Mouse (Mus musculus) spleen, postnatal 14 days (tissue): ENCODE results near the gene Olfr742.

Experiments used
- DNase-seq, 2 experiments: peaks; one replicate each; pipeline ENCODE4 v3.0.0; 2021 to 2022; ENCODE audit warnings: low spot score in 2 of 2

The Olfr742 gene

GRCm38 (mm10) chr14:50503300-50503699 is at the start of gene Olfr742:
Olfr742 (plus strand) TSS chr14:50503600.
- no peak for DNase-seq

DNA sequence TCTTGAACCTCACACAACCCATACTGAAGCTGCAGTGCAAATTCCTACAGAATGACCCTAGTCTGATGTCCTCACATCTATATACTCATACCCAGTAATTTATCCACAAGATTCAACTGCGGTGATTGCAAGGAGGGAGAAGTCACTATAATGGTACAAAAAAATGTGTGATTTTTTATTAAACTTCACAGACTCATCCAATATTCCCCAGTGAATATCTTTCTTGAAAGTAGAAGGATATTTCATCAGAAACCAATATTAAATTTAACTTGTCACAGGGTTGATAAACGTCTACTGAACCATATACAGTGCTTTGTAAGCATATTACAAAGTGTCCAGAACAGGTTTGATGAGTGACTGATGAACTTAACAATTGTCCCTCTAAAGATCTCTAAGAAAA is 31.0 kb upstream of the Olfr742 start, which contains the start of gene Olfr741:
Gene Olfr741, plus strand, starts transcription at position 301 of the 400 bp plus-strand sequence.
- DNase-seq, result no peak

DNA sequence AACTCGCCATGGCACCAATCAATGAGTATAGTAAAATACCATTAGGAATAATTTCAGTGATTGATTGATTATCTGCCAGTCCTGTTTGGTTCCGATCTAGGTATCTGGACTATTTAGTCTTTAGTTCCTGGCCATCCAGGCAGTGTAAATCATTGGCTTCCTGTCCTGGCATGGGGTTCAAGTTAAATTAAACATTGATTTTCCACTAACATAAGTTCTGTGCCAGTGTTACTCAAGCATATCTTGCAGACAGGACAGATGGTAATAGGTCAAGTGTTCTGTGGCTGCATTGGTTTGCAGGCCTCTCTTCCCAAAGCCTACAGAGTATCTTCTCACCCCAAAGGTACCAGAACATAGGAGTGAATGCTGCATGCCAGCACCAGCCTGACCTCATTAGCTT is 25.0 kb upstream of the Olfr742 start:
- no peak for DNase-seq

GRCm38 (mm10) chr14:50521539-50521938 is 18.1 kb downstream of the Olfr742 start, which contains the start of gene Olfr743:
Olfr743 (plus strand) TSS chr14:50521839.
- no peak for DNase-seq

DNA sequence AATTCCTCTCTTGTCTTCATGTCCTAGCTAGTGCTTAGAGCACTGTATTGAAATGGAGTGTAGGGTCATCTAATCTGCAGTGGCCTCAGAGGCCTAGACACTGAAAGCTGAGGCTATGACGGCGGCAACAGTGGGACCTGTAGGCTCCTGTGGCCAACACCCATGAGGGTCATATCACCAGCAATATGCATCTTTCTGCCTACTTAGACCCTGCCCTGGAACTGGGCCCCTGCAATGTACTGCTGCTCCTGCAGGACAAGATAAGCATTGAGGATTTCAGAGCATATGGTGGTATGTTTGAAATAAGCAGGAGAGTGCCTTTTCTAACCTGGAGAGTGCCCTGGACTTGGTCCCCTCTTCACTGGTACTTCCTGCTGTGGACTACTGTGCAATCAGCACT is 49.3 kb downstream of the Olfr742 start:
- no peak for DNase-seq
